Mouse (Mus musculus): ENCODE data around the gene Pld5.

The Pld5 gene

GRCm38 (mm10) chr1:176167784-176168183, 107.3 kb downstream of the Pld5 start:
- DNase-seq (ENCODE audit: low spot score in 2 of 2) = no peak

- no peak for DNase-seq (ENCODE audit: low spot score in 2 of 2)
Observed at GRCm38 (mm10) chr1:176167114-176167513, 108.0 kb downstream of the Pld5 start.

- no peak for DNase-seq (ENCODE audit: low spot score in 2 of 2)
Observed at GRCm38 (mm10) chr1:176145306-176145705, 129.8 kb downstream of the Pld5 start.

GRCm38 (mm10) chr1:176134379-176134778, 140.7 kb downstream of the Pld5 start:
- no peak for DNase-seq (ENCODE audit: low spot score in 2 of 2)

GRCm38 (mm10) chr1:176125771-176126170, 149.3 kb downstream of the Pld5 start:
- no peak for DNase-seq (ENCODE audit: low spot score in 2 of 2)

GRCm38 (mm10) chr1:176124441-176124840, 150.7 kb downstream of the Pld5 start:
- no peak for DNase-seq (ENCODE audit: low spot score in 2 of 2)

GRCm38 (mm10) chr1:176123781-176124180, 151.3 kb downstream of the Pld5 start:
- no peak for DNase-seq (ENCODE audit: low spot score in 2 of 2)

- DNase-seq (ENCODE audit: low spot score in 2 of 2) = no peak
Observed at GRCm38 (mm10) chr1:176115604-176116003, 159.5 kb downstream of the Pld5 start.

GRCm38 (mm10) chr1:176098685-176099320, 176.3 kb downstream of the Pld5 start:
- peak in 1 of 2 experiments; percentile 34 for DNase-seq (ENCODE audit: low spot score in 2 of 2)

GRCm38 (mm10) chr1:176092119-176092518, 183.0 kb downstream of the Pld5 start:
- no peak for DNase-seq (ENCODE audit: low spot score in 2 of 2)

GRCm38 (mm10) chr1:176089382-176089781, 185.7 kb downstream of the Pld5 start:
- peak in 1 of 2 experiments; percentile 17 for DNase-seq (ENCODE audit: low spot score in 2 of 2)

GRCm38 (mm10) chr1:176085952-176086648, 189.0 kb downstream of the Pld5 start:
- no peak for DNase-seq (ENCODE audit: low spot score in 2 of 2)

GRCm38 (mm10) chr1:176082306-176082705, 192.8 kb downstream of the Pld5 start:
- DNase-seq (ENCODE audit: low spot score in 2 of 2) = no peak

- no peak for DNase-seq (ENCODE audit: low spot score in 2 of 2)
Observed at GRCm38 (mm10) chr1:176080969-176081368, 194.1 kb downstream of the Pld5 start.

GRCm38 (mm10) chr1:176078410-176078809, 196.7 kb downstream of the Pld5 start:
- no peak for DNase-seq (ENCODE audit: low spot score in 2 of 2)

- no peak for DNase-seq (ENCODE audit: low spot score in 2 of 2)
Observed at GRCm38 (mm10) chr1:176076799-176077198, 198.3 kb downstream of the Pld5 start.

- no peak for DNase-seq (ENCODE audit: low spot score in 2 of 2)
Observed at GRCm38 (mm10) chr1:176075810-176076209, 199.3 kb downstream of the Pld5 start.

- no peak for DNase-seq (ENCODE audit: low spot score in 2 of 2)
Observed at GRCm38 (mm10) chr1:176075409-176075808, 199.7 kb downstream of the Pld5 start.

- DNase-seq (ENCODE audit: low spot score in 2 of 2) = no peak
Observed at GRCm38 (mm10) chr1:176074526-176074925, 200.6 kb downstream of the Pld5 start.

GRCm38 (mm10) chr1:176065281-176065680, 209.8 kb downstream of the Pld5 start:
- no peak for DNase-seq (ENCODE audit: low spot score in 2 of 2)

- no peak for DNase-seq (ENCODE audit: low spot score in 2 of 2)
Observed at GRCm38 (mm10) chr1:176064471-176064870, 210.6 kb downstream of the Pld5 start.

GRCm38 (mm10) chr1:176053653-176054052, 221.5 kb downstream of the Pld5 start:
- DNase-seq (ENCODE audit: low spot score in 2 of 2) = no peak

- DNase-seq (ENCODE audit: low spot score in 2 of 2) = no peak
Observed at GRCm38 (mm10) chr1:176046995-176047394, 228.1 kb downstream of the Pld5 start.
